Mouse (Mus musculus): ENCODE results near the gene Prkce. TPM values are rescaled to one million over a fixed set of nuclear protein-coding genes. Genes with fewer than 3 reads are reported as not detected.

The Prkce gene
- polyA plus RNA-seq, 1 experiment from 2014 or later = 6.6 TPM

DNA sequence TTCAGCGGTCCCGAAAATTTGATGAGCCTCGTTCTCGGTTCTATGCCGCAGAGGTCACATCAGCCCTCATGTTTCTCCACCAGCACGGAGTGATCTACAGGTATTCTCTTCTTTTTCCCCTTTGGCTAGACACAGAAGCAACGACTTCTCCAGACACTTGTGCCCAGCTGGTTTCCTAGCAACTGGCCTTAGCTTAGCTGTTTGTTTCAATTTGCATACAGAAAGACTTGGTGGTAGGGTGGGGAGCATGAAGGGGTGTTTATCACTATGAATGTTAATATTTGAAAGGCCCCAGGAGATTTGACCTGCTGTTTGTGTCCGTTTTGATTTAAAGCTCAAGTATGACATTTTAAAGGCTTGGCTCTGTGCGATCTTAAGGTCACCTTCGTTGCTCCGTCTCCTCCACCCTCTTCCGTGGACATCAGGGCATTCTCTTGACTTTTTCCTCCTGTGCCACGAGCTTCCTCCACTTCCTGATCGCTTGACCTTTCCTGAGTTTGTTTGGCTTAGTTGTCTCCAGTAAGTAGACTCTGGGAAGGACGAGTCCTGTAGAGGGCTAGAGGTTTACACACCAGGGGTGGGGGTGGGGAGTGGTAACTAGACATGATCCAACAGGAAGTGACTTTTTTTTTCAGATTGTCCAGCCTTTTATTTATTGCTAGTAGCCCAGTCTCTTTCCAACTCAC lies 391.8 kb downstream of the Prkce start:
- H3K27me3 ChIP-seq = no peaks in the 10 kb centered on the region
- DNase-seq (ENCODE audit: low read depth, low spot score) = no peak
- in situ Hi-C loops (cut with MboI; ENCODE audit: low pct_unique_long_range_greater_than_20kb) = no loop called here
- POLR2A ChIA-PET = no interaction called here
- TF ChIP-seq CTCF (IDR thresholded peaks at IDR 0.05) = no peak
- ATAC-seq = no peak
- CTCF ChIA-PET = no interaction called here

DNA sequence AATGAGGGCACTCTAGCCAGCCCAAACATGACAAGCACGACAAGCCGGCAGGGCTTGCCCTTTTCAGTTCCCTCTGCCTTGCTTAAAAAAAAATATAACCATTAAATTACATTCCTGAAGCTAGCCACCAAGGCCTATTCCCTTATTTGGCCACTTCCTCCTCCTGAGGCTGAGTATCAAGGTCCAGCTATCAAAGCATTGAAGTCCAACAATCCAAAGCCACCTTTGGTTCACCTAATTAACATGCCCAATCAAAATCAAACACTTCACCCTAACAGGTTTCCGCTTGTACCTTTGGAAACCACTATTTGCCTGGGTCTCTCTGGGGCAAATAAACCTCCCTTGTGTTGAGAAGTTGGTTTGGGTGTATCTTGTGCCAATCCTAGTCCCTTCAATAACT lies 392.9 kb downstream of the Prkce start:
- no peak for TF ChIP-seq CTCF (IDR thresholded peaks at IDR 0.05)
- no peaks in the 10 kb centered on the region for H3K27me3 ChIP-seq
- CTCF ChIA-PET = no interaction called here
- ATAC-seq = no peak
- in situ Hi-C loops (cut with MboI; ENCODE audit: low pct_unique_long_range_greater_than_20kb) = no loop called here
- DNase-seq (ENCODE audit: low read depth, low spot score) = no peak
- POLR2A ChIA-PET = interaction anchor here (0.7 kb wide), 1 partner anchor 447 kb away, joined by 10 read pairs; no protein-coding TSS in a partner anchor

DNA sequence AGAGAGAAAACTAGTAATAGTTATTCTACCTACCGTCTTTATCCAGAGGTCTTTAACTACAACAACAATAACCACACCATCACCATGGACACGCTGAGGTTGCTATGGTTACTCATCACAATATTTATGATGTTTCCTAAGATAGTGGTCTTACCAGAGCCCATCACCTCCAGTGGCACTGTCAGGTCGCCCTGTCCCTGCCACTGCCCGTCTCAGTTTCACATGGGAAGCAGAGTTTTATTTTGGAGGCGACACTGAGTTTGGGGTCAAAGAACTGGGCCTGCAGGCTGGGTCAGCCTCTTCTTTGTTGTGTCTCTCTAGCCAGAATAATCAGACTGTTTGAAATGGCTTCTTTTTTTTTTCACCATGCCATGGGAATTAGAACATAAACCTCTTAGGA lies 402.9 kb downstream of the Prkce start:
- CTCF ChIA-PET = no interaction called here
- no peak for TF ChIP-seq CTCF (IDR thresholded peaks at IDR 0.05)
- no peaks in the 10 kb centered on the region for H3K27me3 ChIP-seq
- in situ Hi-C loops (cut with MboI; ENCODE audit: low pct_unique_long_range_greater_than_20kb) = no loop called here
- ATAC-seq (no peak), DNase-seq (ENCODE audit: low read depth, low spot score) (no peak)
- POLR2A ChIA-PET = no interaction called here

DNA sequence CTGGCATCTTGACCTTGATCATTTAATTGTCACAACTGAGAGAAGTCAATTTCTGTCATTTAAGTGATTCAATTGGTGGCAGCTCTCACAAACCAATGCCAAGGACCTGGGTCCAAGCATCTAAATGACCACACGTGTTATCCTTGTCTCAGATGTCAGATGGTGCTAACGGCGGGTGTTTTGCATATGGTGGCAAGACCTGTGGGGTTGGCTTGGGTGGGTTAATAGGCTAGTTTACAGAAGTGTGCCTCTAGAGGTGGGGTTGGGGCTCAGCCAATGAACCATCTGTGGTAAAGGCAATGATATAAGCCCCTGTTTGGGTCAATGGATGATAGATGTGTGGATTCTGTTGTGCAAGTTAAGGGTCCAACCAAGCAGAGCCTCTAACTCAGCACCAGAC lies 403.7 kb downstream of the Prkce start:
- H3K27me3 ChIP-seq = no peaks in the 10 kb centered on the region
- CTCF ChIA-PET = no interaction called here
- TF ChIP-seq CTCF (IDR thresholded peaks at IDR 0.05) = no peak
- no peak for ATAC-seq
- POLR2A ChIA-PET = no interaction called here
- in situ Hi-C loops (cut with MboI; ENCODE audit: low pct_unique_long_range_greater_than_20kb) = no loop called here
- no peak for DNase-seq (ENCODE audit: low read depth, low spot score)

DNA sequence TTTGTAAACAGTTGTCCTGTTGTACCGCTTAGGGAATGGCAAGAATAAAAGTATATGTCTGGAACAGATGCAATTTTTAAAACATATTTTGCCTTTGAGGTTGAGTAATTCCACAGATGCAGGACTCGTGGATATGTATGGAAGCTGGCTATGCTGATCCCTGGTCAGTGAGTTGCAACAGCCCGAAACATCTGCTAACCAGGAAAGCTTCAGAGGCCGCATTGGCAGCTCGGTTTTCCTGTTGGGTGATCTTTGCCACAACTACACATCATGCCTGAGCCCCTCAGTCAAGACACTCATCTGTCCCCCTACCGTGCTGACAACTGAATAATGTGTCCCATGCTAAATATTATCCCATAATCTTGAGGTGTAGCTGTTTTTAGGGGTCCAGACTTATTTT lies 404.6 kb downstream of the Prkce start:
- TF ChIP-seq CTCF (IDR thresholded peaks at IDR 0.05) = no peak
- ATAC-seq (no peak), DNase-seq (ENCODE audit: low read depth, low spot score) (no peak)
- in situ Hi-C loops (cut with MboI; ENCODE audit: low pct_unique_long_range_greater_than_20kb) = no loop called here
- CTCF ChIA-PET = no interaction called here
- H3K27me3 ChIP-seq = no peaks in the 10 kb centered on the region
- POLR2A ChIA-PET = no interaction called here

DNA sequence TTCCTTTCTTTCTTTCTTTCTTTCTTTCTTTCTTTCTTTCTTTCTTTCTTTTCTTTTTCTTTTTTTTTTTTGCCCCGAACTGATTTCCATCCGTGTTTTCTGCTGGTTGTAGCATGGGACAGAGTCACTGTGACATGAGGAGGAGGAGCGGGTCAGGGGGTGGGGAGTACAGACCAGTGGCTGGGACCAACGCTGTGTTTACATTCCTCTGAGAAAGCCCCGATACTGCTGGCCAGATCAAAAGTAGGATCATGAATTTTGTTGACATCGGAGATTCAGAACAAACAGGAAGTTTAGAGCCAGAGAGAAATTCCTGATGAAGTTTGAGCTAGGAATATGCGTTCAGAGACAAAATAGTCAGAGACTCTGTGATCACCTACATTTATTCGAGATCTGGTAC lies 405.0 kb downstream of the Prkce start:
- CTCF ChIA-PET = no interaction called here
- no peak for TF ChIP-seq CTCF (IDR thresholded peaks at IDR 0.05)
- POLR2A ChIA-PET = no interaction called here
- DNase-seq (ENCODE audit: low read depth, low spot score) = no peak
- H3K27me3 ChIP-seq = no peaks in the 10 kb centered on the region
- in situ Hi-C loops (cut with MboI; ENCODE audit: low pct_unique_long_range_greater_than_20kb) = no loop called here
- no peak for ATAC-seq

DNA sequence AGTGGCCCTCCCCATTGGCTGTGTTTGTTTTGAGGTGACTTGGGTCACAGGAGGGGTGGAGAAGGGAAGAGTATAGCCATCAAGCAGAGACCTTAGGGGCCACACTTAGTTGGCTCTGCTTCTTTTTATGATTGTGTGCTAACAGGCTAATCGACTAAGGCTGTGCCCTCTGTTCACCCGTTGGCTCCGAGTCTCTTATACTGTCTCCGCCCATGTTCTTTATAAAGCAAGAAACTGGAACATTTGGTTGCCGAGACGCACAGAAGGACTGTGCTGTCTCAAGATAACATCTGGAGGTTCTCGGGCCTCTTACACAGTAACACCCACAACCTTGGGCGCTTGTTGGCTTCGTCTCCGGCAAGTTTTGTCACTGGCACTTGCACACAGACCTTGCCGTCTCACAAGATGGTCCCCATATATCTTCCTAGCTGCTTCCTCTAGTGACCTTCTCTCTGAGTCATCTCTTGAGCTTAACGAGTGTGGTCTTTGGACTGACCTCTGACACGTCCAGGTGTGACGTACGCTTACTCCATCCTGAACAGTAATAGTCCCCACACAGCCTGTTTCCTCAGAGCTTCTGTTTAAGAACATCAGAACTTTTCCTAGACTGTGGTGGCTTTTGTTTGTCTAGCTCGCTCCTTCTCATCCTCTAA lies 406.1 kb downstream of the Prkce start:
- in situ Hi-C loops (cut with MboI; ENCODE audit: low pct_unique_long_range_greater_than_20kb) = no loop called here
- DNase-seq (ENCODE audit: low read depth, low spot score) (no peak), ATAC-seq (no peak)
- CTCF ChIA-PET = no interaction called here
- no peaks in the 10 kb centered on the region for H3K27me3 ChIP-seq
- POLR2A ChIA-PET = interaction anchor here (0.6 kb wide), 1 partner anchor 10 kb away, joined by 3 read pairs; no protein-coding TSS in a partner anchor
- no peak for TF ChIP-seq CTCF (IDR thresholded peaks at IDR 0.05)

DNA sequence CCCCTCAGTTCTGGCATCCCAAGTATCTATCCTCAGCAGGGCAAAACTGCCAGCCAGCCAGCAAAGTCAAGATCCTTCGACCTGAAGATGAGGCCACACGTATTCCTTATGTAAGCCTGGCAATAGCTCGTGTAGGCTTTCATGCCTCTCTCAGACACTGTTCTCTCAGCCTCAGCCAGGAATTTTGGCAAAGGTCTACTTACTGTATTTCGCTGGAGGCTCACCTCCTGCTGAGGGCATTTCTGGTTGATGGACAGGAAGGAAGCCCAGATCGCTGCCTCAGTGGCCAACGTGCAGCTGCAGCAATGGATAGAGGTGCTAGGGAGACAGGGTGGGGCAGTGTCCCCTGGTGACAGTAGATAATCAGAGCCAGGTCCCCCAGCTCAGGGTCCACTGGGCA lies 413.1 kb downstream of the Prkce start:
- TF ChIP-seq CTCF (IDR thresholded peaks at IDR 0.05) = no peak
- no peak for DNase-seq (ENCODE audit: low read depth, low spot score)
- POLR2A ChIA-PET = no interaction called here
- no peaks in the 10 kb centered on the region for H3K27me3 ChIP-seq
- in situ Hi-C loops (cut with MboI; ENCODE audit: low pct_unique_long_range_greater_than_20kb) = no loop called here
- no peak for ATAC-seq
- CTCF ChIA-PET = interaction anchor here (1.9 kb wide), 1 partner anchor 12 kb away, joined by 5 read pairs; no protein-coding TSS in a partner anchor

DNA sequence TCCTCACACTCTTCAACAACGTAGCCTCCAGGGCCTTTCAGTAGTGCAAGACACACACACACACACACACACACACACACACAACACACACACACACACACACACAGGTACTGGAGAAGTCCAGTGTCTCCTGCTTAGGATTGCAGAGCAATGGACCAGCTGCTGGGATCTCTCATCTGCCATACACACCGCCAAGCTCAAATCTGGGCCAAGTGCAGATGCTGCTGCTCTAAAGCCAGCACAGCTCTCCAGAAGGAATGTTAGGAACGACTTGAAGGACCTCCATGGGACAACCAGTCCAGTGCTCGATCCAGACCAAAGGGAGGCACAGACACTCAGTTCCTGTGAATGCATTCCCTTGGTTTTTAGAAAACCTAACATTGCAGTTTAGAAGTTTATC lies 414.8 kb downstream of the Prkce start:
- ChIA-PET CTCF (no interaction called here), POLR2A (no interaction called here)
- H3K27me3 ChIP-seq = no peaks in the 10 kb centered on the region
- ATAC-seq = no peak
- no peak for TF ChIP-seq CTCF (IDR thresholded peaks at IDR 0.05)
- DNase-seq (ENCODE audit: low read depth, low spot score) = no peak
- in situ Hi-C loops (cut with MboI; ENCODE audit: low pct_unique_long_range_greater_than_20kb) = no loop called here

DNA sequence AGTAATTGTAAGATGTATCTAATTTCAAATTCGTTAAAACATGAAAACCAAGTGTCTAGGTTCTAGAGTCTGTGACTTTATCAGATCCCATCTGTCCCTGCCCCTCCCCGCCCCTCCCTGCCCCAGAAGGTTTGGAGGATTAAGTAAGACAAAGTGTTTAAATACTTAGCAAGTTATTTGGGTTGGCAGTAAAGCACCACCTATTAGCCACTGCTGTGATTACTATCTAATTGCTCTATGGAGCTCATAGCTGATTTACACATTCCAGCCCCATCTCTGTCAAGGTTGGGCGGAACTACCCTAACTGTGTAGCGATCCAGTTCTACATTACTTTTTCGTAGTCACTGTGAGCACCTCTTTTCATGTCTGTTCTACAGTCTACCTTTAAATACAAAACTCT lies 418.9 kb downstream of the Prkce start:
- POLR2A ChIA-PET = no interaction called here

DNA sequence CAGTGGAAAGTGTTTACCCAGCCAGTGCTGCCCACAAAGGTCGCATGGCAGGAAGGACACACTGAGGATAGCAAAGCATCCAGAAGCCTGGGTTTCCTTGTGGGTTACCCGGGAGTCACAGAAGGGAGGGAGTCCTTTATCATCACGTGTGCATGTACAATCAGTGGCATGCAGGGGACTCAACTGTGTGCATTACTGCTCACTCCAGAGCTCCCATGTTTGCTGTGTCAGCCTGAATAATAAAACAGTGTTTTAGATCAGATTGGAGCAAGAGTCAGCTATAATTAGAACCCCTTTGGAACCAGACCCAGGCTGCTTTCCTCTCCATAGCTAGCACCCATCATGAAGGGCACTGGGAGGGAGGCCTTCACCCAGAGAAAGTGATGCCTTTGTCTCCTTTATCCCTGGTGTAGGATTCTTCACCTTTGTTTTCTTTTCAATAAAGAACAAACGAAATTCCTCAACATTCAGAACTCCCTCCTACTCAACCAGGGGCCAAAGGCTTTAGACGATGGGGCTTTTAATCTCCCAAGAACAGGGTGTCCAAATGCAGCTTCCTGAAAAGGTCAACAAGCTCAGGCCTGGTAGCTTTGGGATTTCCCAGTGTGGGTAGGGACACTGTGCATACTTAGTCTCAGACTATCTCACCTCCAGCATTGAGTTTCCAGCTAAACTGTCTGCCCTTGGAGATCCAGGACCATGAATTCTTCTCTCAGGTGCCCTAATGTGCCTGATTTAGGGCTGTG lies 421.3 kb downstream of the Prkce start:
- ATAC-seq = no peak
- ChIA-PET CTCF (interaction anchor here (1.4 kb wide), 1 partner anchor 14 kb away, joined by 3 read pairs; no protein-coding TSS in a partner anchor), POLR2A (no interaction called here)
- TF ChIP-seq CTCF (IDR thresholded peaks at IDR 0.05) = no peak
- DNase-seq (ENCODE audit: low read depth, low spot score) = no peak
- in situ Hi-C loops (cut with MboI; ENCODE audit: low pct_unique_long_range_greater_than_20kb) = no loop called here
- no peaks in the 10 kb centered on the region for H3K27me3 ChIP-seq

More for the DNA sequence above, 418.9 kb downstream of the Prkce start:
- no peak for TF ChIP-seq CTCF (IDR thresholded peaks at IDR 0.05)
- CTCF ChIA-PET = interaction anchor here (1.0 kb wide), 1 partner anchor 10 kb away, joined by 3 read pairs; no protein-coding TSS in a partner anchor
- DNase-seq (ENCODE audit: low read depth, low spot score) = no peak
- ATAC-seq = no peak
- in situ Hi-C loops (cut with MboI; ENCODE audit: low pct_unique_long_range_greater_than_20kb) = no loop called here
- no peaks in the 10 kb centered on the region for H3K27me3 ChIP-seq
